Mouse (Mus musculus): ENCODE results near the gene Olfr548-ps1. TPM values are rescaled to one million over a fixed set of nuclear protein-coding genes. Genes with fewer than 3 reads are reported as not detected.

Olfr548-ps1 gene
- total RNA-seq, 2 experiments from 2014 or later = not detected

- DNase-seq (ENCODE audit: extremely low spot score in 1 of 2, low spot score in 1 of 2) = no peak
Observed at GRCm38 (mm10) chr7:102573174-102573830, 32.6 kb downstream of the Olfr548-ps1 start.

GRCm38 (mm10) chr7:102575998-102576397 lies 35.3 kb downstream of the Olfr548-ps1 start:
- no peak for DNase-seq (ENCODE audit: extremely low spot score in 1 of 2, low spot score in 1 of 2)

GRCm38 (mm10) chr7:102591786-102592185 lies 51.1 kb downstream of the Olfr548-ps1 start, which contains the start of gene Olfr551:
Olfr551 (minus strand) TSS chr7:102591886.
- DNase-seq (ENCODE audit: extremely low spot score in 1 of 2, low spot score in 1 of 2) = no peak

Other genes starting within 250 kb of the Olfr548-ps1 start
- 10 to 100 TPM; 10.2 to 10.8 TPM for gene Rrm1, start 99.2 kb upstream of the Olfr548-ps1 start, total RNA-seq (2021)
- gene Olfr543, start 59.2 kb upstream of the Olfr548-ps1 start, total RNA-seq (2021) = not detected
- not detected for gene Olfr544, start 52.6 kb upstream of the Olfr548-ps1 start, total RNA-seq (2021)
- not detected for gene Olfr545, start 41.3 kb upstream of the Olfr548-ps1 start, total RNA-seq (2021)
- gene Olfr547, start 6.1 kb upstream of the Olfr548-ps1 start, total RNA-seq (2021) = not detected
- not detected for gene Olfr549, start 9.0 kb downstream of the Olfr548-ps1 start, total RNA-seq (2021)
- 1 to 10 TPM; 2.1 to 3.6 TPM for gene Trim21, start 24.6 kb downstream of the Olfr548-ps1 start, total RNA-seq (2021)
- 1 to 10 TPM in 1 of 2 experiments, under 1 TPM in 1; 0.89 to 1.3 TPM for gene Olfr550, start 30.5 kb downstream of the Olfr548-ps1 start, total RNA-seq (2021)
- not detected for gene Olfr551, start 51.0 kb downstream of the Olfr548-ps1 start, total RNA-seq (2021)
- under 1 TPM in 1 of 2 experiments, not detected in 1; 0.10 TPM for gene Olfr552, start 56.9 kb downstream of the Olfr548-ps1 start, total RNA-seq (2021)
- gene Olfr553, start 77.3 kb downstream of the Olfr548-ps1 start, total RNA-seq (2021) = not detected
- not detected for gene Olfr554, start 97.5 kb downstream of the Olfr548-ps1 start, total RNA-seq (2021)
- gene Olfr555, start 117.9 kb downstream of the Olfr548-ps1 start, total RNA-seq (2021) = not detected
- under 1 TPM in 1 of 2 experiments, not detected in 1; 0.10 TPM for gene Olfr556, start 124.0 kb downstream of the Olfr548-ps1 start, total RNA-seq (2021)
- gene Trim68, start 146.4 kb downstream of the Olfr548-ps1 start, total RNA-seq (2021) = 1 to 10 TPM; 4.5 to 7.6 TPM
- gene Olfr557, start 155.0 kb downstream of the Olfr548-ps1 start, total RNA-seq (2021) = not detected
- under 1 TPM; 0.49 TPM for gene Olfr558, start 161.3 kb downstream of the Olfr548-ps1 start, total RNA-seq (2021)
- not detected for gene Olfr33, start 178.2 kb downstream of the Olfr548-ps1 start, total RNA-seq (2021)
- not detected for gene Olfr559, start 186.6 kb downstream of the Olfr548-ps1 start, total RNA-seq (2021)
- gene Olfr560, start 218.5 kb downstream of the Olfr548-ps1 start, total RNA-seq (2021) = not detected
- under 1 TPM in 1 of 2 experiments, not detected in 1; 0.12 TPM for gene Olfr78, start 218.6 kb downstream of the Olfr548-ps1 start, total RNA-seq (2021)
- gene Olfr561, start 230.3 kb downstream of the Olfr548-ps1 start, total RNA-seq (2021) = not detected

Measured in layer of hippocampus, postnatal 25 days (tissue).